Mouse (Mus musculus): Measurements from ENCODE around the gene Mrap.

Mrap gene

GRCm38 (mm10) chr16:90738092-90738956 is at the start of gene Mrap:
Gene Mrap (plus strand): TSS chr16:90738207.
- DNase-seq (ENCODE audit: low read depth, low spot score), result no peak

DNA sequence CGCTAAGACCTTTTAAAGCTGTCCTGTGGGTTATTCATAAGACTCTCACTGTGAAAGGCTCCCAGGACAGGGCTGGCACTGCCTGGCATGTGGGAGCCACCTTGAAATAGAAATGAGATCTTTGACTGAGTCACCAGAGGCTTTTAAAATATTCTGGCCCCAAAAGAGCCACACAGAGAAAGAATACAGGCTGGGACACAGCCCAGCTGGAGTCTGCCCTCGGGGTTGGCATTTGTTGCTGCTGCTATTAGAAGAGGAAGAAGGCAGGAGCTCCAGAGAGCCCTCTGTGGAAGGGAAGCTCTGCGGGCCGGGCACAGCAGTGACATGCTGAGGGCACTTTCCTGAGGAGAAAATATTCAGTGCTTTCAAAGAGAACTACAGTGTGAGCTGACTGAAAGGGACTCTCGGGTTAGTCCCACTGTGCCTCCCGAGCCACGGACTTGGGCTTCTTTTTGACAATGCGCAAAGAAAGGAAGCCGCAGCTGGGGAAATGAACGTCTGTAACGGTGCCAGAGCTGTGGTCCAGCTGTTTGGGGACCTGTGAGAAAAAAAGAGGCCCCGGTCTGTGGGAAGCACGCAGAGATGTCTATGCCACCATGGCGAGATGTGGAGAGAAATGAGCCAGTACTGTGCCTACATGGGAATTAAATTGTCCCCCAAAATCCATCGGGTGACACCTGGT is 45.2 kb upstream of the Mrap start:
- no peak for DNase-seq (ENCODE audit: low read depth, low spot score)

DNA sequence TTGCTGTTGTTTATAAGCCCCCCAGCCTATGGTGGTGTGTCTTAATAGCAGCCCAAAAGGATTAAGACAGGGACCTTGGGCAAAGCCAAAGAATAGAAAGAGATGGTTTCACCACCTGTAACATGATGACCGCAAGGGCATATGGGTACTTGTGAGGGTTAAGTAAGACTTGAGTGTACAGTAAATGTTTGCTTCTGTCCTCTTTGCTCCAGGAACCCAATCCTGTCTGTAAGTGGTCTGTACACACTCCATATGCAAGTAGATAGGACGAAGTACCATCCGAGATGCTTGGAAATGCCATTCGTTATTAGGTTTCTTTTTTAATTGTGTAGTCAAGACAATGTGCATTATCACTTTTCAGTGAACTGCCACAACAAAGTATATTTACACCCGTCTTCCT is 44.4 kb upstream of the Mrap start:
- no peak for DNase-seq (ENCODE audit: low read depth, low spot score)

- peak; percentile 91 for DNase-seq (ENCODE audit: low read depth, low spot score)
Observed at GRCm38 (mm10) chr16:90694719-90695118, 43.3 kb upstream of the Mrap start.

- DNase-seq (ENCODE audit: low read depth, low spot score), result no peak
Observed at GRCm38 (mm10) chr16:90695121-90695520, 42.9 kb upstream of the Mrap start.

- no peak for DNase-seq (ENCODE audit: low read depth, low spot score)
Observed at GRCm38 (mm10) chr16:90696306-90696705, 41.7 kb upstream of the Mrap start.

- DNase-seq (ENCODE audit: low read depth, low spot score), result no peak
Observed at GRCm38 (mm10) chr16:90699390-90699789, 38.6 kb upstream of the Mrap start.

- DNase-seq (ENCODE audit: low read depth, low spot score), result peak; percentile 79
Observed at GRCm38 (mm10) chr16:90701541-90701940, 36.5 kb upstream of the Mrap start.

DNA sequence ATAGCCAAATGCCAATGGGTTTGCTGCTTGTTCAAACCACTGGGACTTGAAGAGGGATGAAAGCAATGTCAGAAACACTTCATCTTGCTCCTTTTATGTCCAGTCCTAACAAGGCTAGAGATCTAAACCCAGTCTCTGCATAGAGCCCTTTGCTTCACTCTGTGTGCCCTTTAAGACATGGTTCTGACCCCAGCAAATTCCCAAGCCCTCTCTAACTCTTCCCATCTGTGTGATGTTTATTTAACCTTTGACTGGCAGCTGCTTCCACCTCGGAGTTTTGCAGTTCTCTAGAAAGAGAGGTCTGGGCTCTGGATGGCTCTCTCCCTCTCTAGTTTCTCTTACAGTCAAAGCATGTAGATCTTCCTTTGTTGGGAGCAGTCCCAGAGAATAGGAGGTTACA is 34.4 kb upstream of the Mrap start:
- DNase-seq (ENCODE audit: low read depth, low spot score), result no peak

DNA sequence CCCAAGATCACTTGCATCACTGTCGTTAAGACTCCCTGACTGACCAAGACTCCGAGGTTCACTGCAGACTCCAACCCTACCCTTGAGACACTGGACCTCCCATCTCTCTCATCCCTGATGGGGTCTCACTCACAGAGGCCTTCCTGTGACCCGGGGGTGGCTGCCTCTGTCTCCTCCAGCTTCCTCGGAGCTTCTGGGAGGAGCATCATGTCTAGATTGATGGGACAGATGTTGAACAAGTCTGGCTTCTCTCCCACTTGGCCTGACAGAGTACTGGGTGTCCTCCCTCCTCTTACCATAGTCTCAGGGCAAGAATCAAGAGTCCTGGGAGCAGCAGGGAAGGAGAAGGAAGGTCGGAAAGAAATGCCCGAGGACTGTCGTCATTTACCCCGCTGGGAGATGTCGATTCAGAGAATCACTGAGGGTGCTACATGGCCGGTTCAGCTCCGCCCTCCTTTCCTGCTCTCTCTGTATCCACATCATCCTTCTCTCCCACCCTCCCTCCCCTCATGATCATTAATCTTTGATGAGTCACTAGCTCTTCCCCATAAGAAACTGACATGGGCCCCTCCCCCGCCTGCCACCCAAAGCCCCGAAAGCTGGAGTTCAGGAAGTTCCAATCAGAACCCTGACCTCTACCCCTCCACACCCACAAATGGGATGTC is 33.7 kb upstream of the Mrap start:
- DNase-seq (ENCODE audit: low read depth, low spot score), result no peak

DNA sequence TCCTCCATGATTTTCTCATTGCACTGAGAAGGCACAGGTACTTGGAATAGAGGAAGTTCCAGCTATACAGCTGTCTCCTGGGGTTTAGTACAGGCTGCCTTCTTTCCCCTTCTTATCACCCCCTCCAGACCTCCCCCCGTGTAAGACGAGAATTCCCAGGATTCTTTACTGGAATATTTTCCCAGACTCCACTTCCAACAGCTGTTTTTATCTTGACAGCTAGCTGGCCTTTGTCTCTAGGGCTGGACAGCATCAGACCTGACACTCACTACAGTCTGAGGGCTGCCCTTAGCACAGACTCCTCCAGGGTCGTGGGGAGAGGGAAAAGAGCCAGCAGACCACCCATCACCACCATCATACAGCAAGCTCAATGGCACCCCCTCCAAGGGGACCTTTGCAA is 31.7 kb upstream of the Mrap start:
- no peak for DNase-seq (ENCODE audit: low read depth, low spot score)

DNA sequence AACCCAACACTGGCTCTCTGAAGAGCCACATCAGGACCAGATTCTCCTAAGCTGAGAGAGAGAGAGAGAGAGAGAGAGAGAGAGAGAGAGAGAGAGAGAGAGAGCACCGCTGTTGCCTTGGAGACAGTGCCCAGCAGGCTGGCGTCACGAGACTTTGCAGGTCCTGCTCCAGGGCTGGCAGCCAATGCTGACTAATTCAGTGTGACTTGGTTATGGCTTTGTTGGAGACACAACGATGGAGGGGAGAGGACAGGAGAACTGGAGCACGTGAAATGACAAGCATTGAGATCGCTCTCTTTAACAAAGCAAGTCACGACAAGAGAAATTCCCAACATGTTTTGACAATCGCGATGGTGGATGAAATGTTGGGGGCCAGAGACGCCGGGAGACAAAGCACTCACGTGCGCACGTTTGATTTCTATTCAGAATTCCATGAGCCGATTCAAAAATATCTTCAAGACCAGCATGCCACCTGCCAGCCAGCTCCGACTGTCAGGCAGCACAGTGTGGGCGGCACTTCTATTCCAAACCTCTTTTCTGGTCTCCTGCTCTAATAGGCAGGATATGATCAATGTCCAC is 28.2 kb upstream of the Mrap start:
- no peak for DNase-seq (ENCODE audit: low read depth, low spot score)

DNA sequence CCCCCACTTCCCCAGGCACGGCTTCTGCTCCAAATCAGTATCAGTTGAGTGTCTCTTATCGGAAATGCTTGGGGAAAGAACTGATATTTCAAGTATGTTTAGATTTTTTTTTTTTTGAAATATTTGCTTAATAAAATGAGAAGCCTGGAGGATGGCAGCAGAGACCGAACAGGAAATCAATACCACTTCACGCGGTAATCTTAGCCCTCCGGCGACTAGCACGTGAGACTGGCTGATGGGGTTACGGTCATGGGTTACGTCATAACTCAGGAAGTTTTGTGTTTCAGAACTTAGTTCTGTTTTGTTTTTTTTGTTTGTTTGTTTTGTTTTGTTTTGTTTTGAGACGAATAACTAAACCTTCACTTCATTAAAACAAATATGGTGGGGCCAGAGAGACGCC is 27.7 kb upstream of the Mrap start:
- DNase-seq (ENCODE audit: low read depth, low spot score), result no peak

DNA sequence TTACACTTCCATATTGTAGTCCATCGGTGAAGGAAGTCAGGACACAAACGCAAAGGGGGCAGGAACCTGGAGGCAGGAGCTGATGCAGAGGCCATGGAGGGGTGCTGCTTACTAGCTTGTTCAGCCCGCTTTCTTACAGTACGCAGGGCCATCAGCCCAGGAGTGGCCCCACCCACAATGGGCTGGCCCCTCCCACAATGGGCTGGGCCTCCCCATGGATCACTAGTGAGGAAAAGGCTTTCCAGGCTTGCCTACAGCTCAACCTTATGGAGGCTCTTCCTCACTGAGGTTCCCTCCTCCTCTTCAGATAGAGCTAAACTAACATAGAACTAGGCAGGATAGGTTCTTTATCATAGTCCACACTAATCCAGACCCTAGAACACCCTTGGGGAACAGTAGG is 14.0 kb upstream of the Mrap start:
- DNase-seq (ENCODE audit: low read depth, low spot score), result peak; percentile 89

GRCm38 (mm10) chr16:90726600-90727227 is 11.3 kb upstream of the Mrap start:
- DNase-seq (ENCODE audit: low read depth, low spot score), result no peak

GRCm38 (mm10) chr16:90727233-90728115 is 10.5 kb upstream of the Mrap start, which contains the start of gene Mis18a:
Gene Mis18a (minus strand): TSS chr16:90727404.
- peak; percentile 97 for DNase-seq (ENCODE audit: low read depth, low spot score)

GRCm38 (mm10) chr16:90735611-90736010 is 2.4 kb upstream of the Mrap start:
- no peak for DNase-seq (ENCODE audit: low read depth, low spot score)

GRCm38 (mm10) chr16:90736672-90737270 is 1.2 kb upstream of the Mrap start:
- DNase-seq (ENCODE audit: low read depth, low spot score), result no peak

- DNase-seq (ENCODE audit: low read depth, low spot score), result no peak
Observed at GRCm38 (mm10) chr16:90747143-90747542, 9.1 kb downstream of the Mrap start.

DNA sequence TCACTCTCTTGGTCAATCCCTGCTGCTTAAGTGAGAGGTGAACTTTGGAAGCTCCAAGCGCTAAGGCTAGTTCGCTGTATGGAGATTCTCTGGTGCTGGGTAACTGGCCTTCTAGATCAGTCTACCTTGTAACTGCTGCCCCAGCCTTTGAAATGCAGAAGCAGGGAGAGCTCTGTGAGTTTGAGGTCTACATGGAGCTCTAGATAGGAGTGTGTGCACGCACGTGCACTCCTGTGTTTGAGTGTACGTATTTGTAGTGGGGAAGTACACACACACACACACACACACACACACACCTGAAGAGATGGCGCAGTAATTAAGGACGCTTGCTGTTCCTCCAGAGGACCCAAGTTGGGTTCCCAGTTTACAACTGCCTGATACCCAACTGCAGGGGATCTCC is 10.2 kb downstream of the Mrap start:
- DNase-seq (ENCODE audit: low read depth, low spot score), result no peak
